Mouse (Mus musculus) E14TG2a.4 (cell line): Measurements from ENCODE around the gene Usp15.

ENCODE experiments used
- CTCF ChIP-seq: conservative IDR thresholded peaks from 2 replicates; pipeline ENCODE4 v1.5.1; 2014; ENCODE audit warnings: low read length
- NANOG ChIP-seq: IDR thresholded peaks from 2 replicates; pipeline ENCODE4 v1.6.1; 2014; ENCODE audit warnings: borderline replicate concordance, low read length, mixed read lengths
- POU5F1 ChIP-seq: IDR thresholded peaks from 2 replicates; pipeline ENCODE4 v1.6.1; 2014; ENCODE audit warnings: low read length, borderline replicate concordance

DNA sequence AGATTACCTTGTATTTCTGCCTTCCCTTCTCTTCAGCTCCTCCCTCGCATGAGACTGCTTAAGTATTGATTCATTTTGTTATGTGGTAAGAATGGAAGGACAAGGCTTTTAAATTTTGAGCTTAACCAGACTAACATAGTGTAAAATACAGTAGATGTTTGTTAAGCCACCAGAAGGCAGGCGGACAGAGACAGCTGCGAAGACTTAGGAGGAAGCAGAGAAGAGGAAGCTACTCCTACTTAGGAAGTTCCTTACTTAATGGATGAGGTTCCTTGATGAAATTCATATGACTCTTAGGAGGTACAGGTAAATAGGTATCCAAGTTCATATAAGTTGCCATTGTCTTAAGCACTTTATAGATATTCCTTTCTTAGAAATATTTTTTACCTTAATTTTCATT lies 104.2 kb downstream of the Usp15 start:
- no peak for TF ChIP-seq CTCF
- no peak for TF ChIP-seq POU5F1
- TF ChIP-seq NANOG = no peak
